Mouse (Mus musculus) hindbrain, embryonic 11.5 days (tissue): Measurements from ENCODE around the gene Id1. TPM values are rescaled to one million over a fixed set of nuclear protein-coding genes. Genes with fewer than 3 reads are reported as not detected.

Experiments used
- ATAC-seq: fragments of 200-750 bp; cut with Nextera tagmentation; 2 replicates; pipeline ENCODE4 v1.8.0; 2017; ENCODE audit warnings: mild to moderate bottlenecking, moderate TSS enrichment, moderate library complexity; ENCODE audit not compliant: low FRiP score
- DNase-seq: peaks from one replicate; pipeline ENCODE4 v3.0.0-alpha.2; 2015; ENCODE audit warnings: low spot score
- H3K27ac ChIP-seq: fragments of 300-500 bp; sonication (generic); 2 replicates; pipeline ENCODE4 v1.5.1; 2014; ENCODE audit warnings: mild to moderate bottlenecking, low read depth, low read length
- H3K27me3 ChIP-seq: fragments of 300-500 bp; sonication (generic); 2 replicates; pipeline ENCODE4 v1.6.1; 2014; ENCODE audit warnings: mild to moderate bottlenecking, low read length, moderate library complexity, mixed read lengths; ENCODE audit not compliant: control insufficient read depth, insufficient read depth
- H3K36me3 ChIP-seq: fragments of 300-500 bp; sonication (generic); 2 replicates; pipeline ENCODE4 v1.6.1; 2014; ENCODE audit warnings: mild to moderate bottlenecking, low read length, moderate library complexity, mixed read lengths; ENCODE audit not compliant: control insufficient read depth, insufficient read depth
- H3K4me1 ChIP-seq: fragments of 300-500 bp; sonication (generic); replicated peaks from 2 replicates; pipeline ENCODE4 v1.6.1; 2014; ENCODE audit warnings: low read length, mixed read lengths; ENCODE audit not compliant: control insufficient read depth, insufficient read depth
- H3K4me2 ChIP-seq: fragments of 300-500 bp; sonication (generic); replicated peaks from 2 replicates; pipeline ENCODE4 v1.6.1; 2014; ENCODE audit warnings: mild to moderate bottlenecking, low read depth, low read length
- H3K4me3 ChIP-seq: fragments of 300-500 bp; sonication (generic); 2 replicates; pipeline ENCODE4 v1.5.1; 2014; ENCODE audit warnings: low read depth, low read length
- H3K9ac ChIP-seq: fragments of 300-500 bp; sonication (generic); 2 replicates; pipeline ENCODE4 v1.6.1; 2014; ENCODE audit warnings: low read depth, low read length
- H3K9me3 ChIP-seq: fragments of 300-500 bp; sonication (generic); 2 replicates; pipeline ENCODE4 v1.6.1; 2016; ENCODE audit warnings: low read length; ENCODE audit not compliant: control insufficient read depth
- WGBS: fragments of 180-500 bp; shearing (Covaris S2); extraction: QIAGEN DNeasy Blood & Tissue Kit; methylation state at CpG from one replicate; pipeline ENCODE4 v1.1.7; 2014; 5-methylcytosine and 5-hydroxymethylcytosine counted together
- polyA plus RNA-seq: library from polyadenylated mRNA; unstranded; fragments of >200 nt; fragmentation: Nextera tagmentation; extraction: Ambion mirVana; gene quantifications from 2 replicates; pipeline ENCODE4 v1.2.1, GENCODE M21; 2014

Gene Id1
- polyA plus RNA-seq, 1 experiment from 2014 or later, result 168 TPM

- H3K4me2 ChIP-seq, result no peak overlapping the region
- H3K27me3 ChIP-seq, result no peaks in the 10 kb centered on the region
- DNase-seq (peak; percentile 94), ATAC-seq (peak; percentile 61)
- WGBS, result 47% methylated on average over 20 of the region's 20 CpGs
- 0 out of 2 replicates have a peak, but pooled peaks cover 2% of the 10 kb centered on the region for H3K4me1 ChIP-seq
- no peak overlapping the region for H3K4me3 ChIP-seq
- peaks cover 22% of the 10 kb centered on the region for H3K36me3 ChIP-seq
- peak overlapping the region; percentile 35 for H3K9ac ChIP-seq
- H3K9me3 ChIP-seq, result no peaks in the 10 kb centered on the region
- 0 out of 2 replicates have a peak overlapping the region, but pooled peaks have one; percentile 47 for H3K27ac ChIP-seq
Observed at GRCm38 (mm10) chr2:152696476-152697164, 39.4 kb upstream of the Id1 start.

- no peak overlapping the region for H3K4me3 ChIP-seq
- no peak overlapping the region for H3K4me2 ChIP-seq
- peaks cover 30% of the 10 kb centered on the region for H3K36me3 ChIP-seq
- DNase-seq, result no peak
- 0 out of 2 replicates have a peak, but pooled peaks cover 2% of the 10 kb centered on the region for H3K4me1 ChIP-seq
- no peak for ATAC-seq
- no peak overlapping the region for H3K9ac ChIP-seq
- no peak overlapping the region for H3K27ac ChIP-seq
- no peaks in the 10 kb centered on the region for H3K27me3 ChIP-seq
- 95% methylated on average over 10 of the region's 10 CpGs for WGBS
- H3K9me3 ChIP-seq, result no peaks in the 10 kb centered on the region
Observed at GRCm38 (mm10) chr2:152700138-152700537, 35.9 kb upstream of the Id1 start.

GRCm38 (mm10) chr2:152700725-152701124 is 35.3 kb upstream of the Id1 start:
- ATAC-seq, result no peak
- Histone ChIP-seq H3K4me2 (no peak overlapping the region), H3K27me3 (no peaks in the 10 kb centered on the region), H3K4me1 (peaks cover 6% of the 10 kb centered on the region; the same call in 1 of the 2 replicates), H3K9ac (no peak overlapping the region), H3K36me3 (peaks cover 31% of the 10 kb centered on the region), H3K4me3 (no peak overlapping the region), H3K27ac (no peak overlapping the region), H3K9me3 (no peaks in the 10 kb centered on the region)
- DNase-seq, result no peak
- 90% methylated on average over 8 of the region's 8 CpGs for WGBS

GRCm38 (mm10) chr2:152703596-152704255 is 32.3 kb upstream of the Id1 start:
- ATAC-seq (no peak), DNase-seq (no peak)
- no peaks in the 10 kb centered on the region for H3K9me3 ChIP-seq
- H3K36me3 ChIP-seq, result peaks cover 27% of the 10 kb centered on the region
- no peak overlapping the region for H3K9ac ChIP-seq
- 0 out of 2 replicates have a peak overlapping the region, but pooled peaks have one; percentile 10 for H3K27ac ChIP-seq
- no peak overlapping the region for H3K4me3 ChIP-seq
- 91% methylated on average over 21 of the region's 21 CpGs for WGBS
- no peak overlapping the region for H3K4me2 ChIP-seq
- H3K27me3 ChIP-seq, result no peaks in the 10 kb centered on the region
- peaks cover 20% of the 10 kb centered on the region for H3K4me1 ChIP-seq

- Histone ChIP-seq H3K4me1 (peaks cover 20% of the 10 kb centered on the region), H3K4me3 (no peak overlapping the region), H3K27ac (no peak overlapping the region), H3K36me3 (peaks cover 27% of the 10 kb centered on the region), H3K27me3 (no peaks in the 10 kb centered on the region), H3K9me3 (no peaks in the 10 kb centered on the region), H3K9ac (no peak overlapping the region), H3K4me2 (no peak overlapping the region)
- no peak for ATAC-seq
- DNase-seq, result no peak
- WGBS, result 83% methylated on average over 5 of the region's 5 CpGs
Observed at GRCm38 (mm10) chr2:152704256-152704605, 31.8 kb upstream of the Id1 start.

GRCm38 (mm10) chr2:152704811-152705370 is 31.2 kb upstream of the Id1 start:
- peaks cover 24% of the 10 kb centered on the region for H3K36me3 ChIP-seq
- no peak overlapping the region for H3K9ac ChIP-seq
- DNase-seq (no peak), ATAC-seq (no peak)
- H3K9me3 ChIP-seq, result no peaks in the 10 kb centered on the region
- H3K4me2 ChIP-seq, result no peak overlapping the region
- H3K27me3 ChIP-seq, result no peaks in the 10 kb centered on the region
- no peak overlapping the region; the same call in 1 of the 2 replicates for H3K27ac ChIP-seq
- H3K4me3 ChIP-seq, result no peak overlapping the region
- 84% methylated on average over 14 of the region's 14 CpGs for WGBS
- H3K4me1 ChIP-seq, result peaks cover 20% of the 10 kb centered on the region

- no peak overlapping the region for H3K4me2 ChIP-seq
- WGBS, result 61% methylated on average over 20 of the region's 22 CpGs
- peaks cover 14% of the 10 kb centered on the region for H3K36me3 ChIP-seq
- peaks cover 20% of the 10 kb centered on the region for H3K4me1 ChIP-seq
- peak overlapping the region; percentile 41 for H3K9ac ChIP-seq
- ATAC-seq (peak; percentile 21), DNase-seq (peak; percentile 41)
- no peak overlapping the region for H3K4me3 ChIP-seq
- no peaks in the 10 kb centered on the region for H3K9me3 ChIP-seq
- H3K27ac ChIP-seq, result peak overlapping the region; percentile 83
- H3K27me3 ChIP-seq, result no peaks in the 10 kb centered on the region
Observed at GRCm38 (mm10) chr2:152705993-152706571, 30.0 kb upstream of the Id1 start.

- no peak for DNase-seq
- peak overlapping the region; percentile 35 for H3K4me3 ChIP-seq
- 28% methylated on average over 7 of the region's 7 CpGs for WGBS
- peaks cover 20% of the 10 kb centered on the region for H3K4me1 ChIP-seq
- peak overlapping the region; percentile 64 for H3K4me2 ChIP-seq
- peak overlapping the region; percentile 83 for H3K27ac ChIP-seq
- peak overlapping the region; percentile 71 for H3K9ac ChIP-seq
- peaks cover 7% of the 10 kb centered on the region; the same call in 1 of the 2 replicates for H3K36me3 ChIP-seq
- no peaks in the 10 kb centered on the region for H3K9me3 ChIP-seq
- no peaks in the 10 kb centered on the region for H3K27me3 ChIP-seq
- no peak for ATAC-seq
Observed at GRCm38 (mm10) chr2:152707186-152707585, 28.9 kb upstream of the Id1 start.
